Mouse (Mus musculus) embryonic fibroblast, embryonic 13.5 days (primary cell): ENCODE data around the gene AC141477.1.

Experiments
- CTCF ChIP-seq: IDR thresholded peaks from 2 replicates; pipeline ENCODE4 v1.5.1; 2011; ENCODE audit warnings: mild to moderate bottlenecking, control low read depth, low read length, moderate library complexity, borderline replicate concordance; ENCODE audit not compliant: insufficient read depth
- POLR2A ChIP-seq: IDR thresholded peaks from 2 replicates; pipeline ENCODE4 v1.6.1; 2011; ENCODE audit warnings: low read depth, mild to moderate bottlenecking, control low read depth, low read length, moderate library complexity

GRCm38 (mm10) chr10:76442178-76443088 lies 2.2 kb upstream of the AC141477.1 start, which contains the start of gene Pcnt:
- TF ChIP-seq CTCF (peak; percentile 57; the same call in 1 of the 2 replicates), POLR2A (peak; percentile 53)
